Mouse (Mus musculus): Measurements from ENCODE around the gene Vps26a. TPM values are rescaled to one million over a fixed set of nuclear protein-coding genes. Genes with fewer than 3 reads are reported as not detected.

Gene Vps26a
- polyA plus RNA-seq, 1 experiment, result 78.1 TPM

GRCm38 (mm10) chr10:62511528-62511927, 24.9 kb upstream of the Vps26a start:
- TF ChIP-seq CTCF (IDR thresholded peaks at IDR 0.05; ENCODE audit: borderline replicate concordance, insufficient read depth, low read length) (no peak), POLR2A (IDR thresholded peaks at IDR 0.05; ENCODE audit: low read depth, low read length) (no peak)
- no peak overlapping the region for H3K27ac ChIP-seq (ENCODE audit: insufficient read depth, low read length)
- H3K4me3 ChIP-seq (ENCODE audit: insufficient read depth, low read length), result no peak overlapping the region
- H3K4me1 ChIP-seq (ENCODE audit: control insufficient read depth, insufficient read depth, low read length), result no peaks in the 10 kb centered on the region

- H3K4me1 ChIP-seq (ENCODE audit: control insufficient read depth, insufficient read depth, low read length), result no peaks in the 10 kb centered on the region
- TF ChIP-seq CTCF (IDR thresholded peaks at IDR 0.05; ENCODE audit: borderline replicate concordance, insufficient read depth, low read length) (no peak), POLR2A (IDR thresholded peaks at IDR 0.05; ENCODE audit: low read depth, low read length) (no peak)
- no peak overlapping the region for H3K4me3 ChIP-seq (ENCODE audit: insufficient read depth, low read length)
- no peak overlapping the region for H3K27ac ChIP-seq (ENCODE audit: insufficient read depth, low read length)
Observed at GRCm38 (mm10) chr10:62509032-62509656, 22.5 kb upstream of the Vps26a start.

GRCm38 (mm10) chr10:62508459-62508858, 21.9 kb upstream of the Vps26a start:
- H3K27ac ChIP-seq (ENCODE audit: insufficient read depth, low read length), result no peak overlapping the region
- TF ChIP-seq POLR2A (IDR thresholded peaks at IDR 0.05; ENCODE audit: low read depth, low read length) (no peak), CTCF (IDR thresholded peaks at IDR 0.05; ENCODE audit: borderline replicate concordance, insufficient read depth, low read length) (no peak)
- H3K4me3 ChIP-seq (ENCODE audit: insufficient read depth, low read length), result peak overlapping the region; percentile 20
- no peaks in the 10 kb centered on the region for H3K4me1 ChIP-seq (ENCODE audit: control insufficient read depth, insufficient read depth, low read length)

GRCm38 (mm10) chr10:62507591-62508308, 21.1 kb upstream of the Vps26a start:
- H3K4me1 ChIP-seq (ENCODE audit: control insufficient read depth, insufficient read depth, low read length), result no peaks in the 10 kb centered on the region
- H3K4me3 ChIP-seq (ENCODE audit: insufficient read depth, low read length), result peak overlapping the region; percentile 29
- H3K27ac ChIP-seq (ENCODE audit: insufficient read depth, low read length), result no peak overlapping the region
- no peak for TF ChIP-seq CTCF (IDR thresholded peaks at IDR 0.05; ENCODE audit: borderline replicate concordance, insufficient read depth, low read length)
- no peak for TF ChIP-seq POLR2A (IDR thresholded peaks at IDR 0.05; ENCODE audit: low read depth, low read length)

- H3K4me3 ChIP-seq (ENCODE audit: insufficient read depth, low read length), result no peak overlapping the region
- H3K4me1 ChIP-seq (ENCODE audit: control insufficient read depth, insufficient read depth, low read length), result no peaks in the 10 kb centered on the region
- TF ChIP-seq POLR2A (IDR thresholded peaks at IDR 0.05; ENCODE audit: low read depth, low read length) (no peak), CTCF (IDR thresholded peaks at IDR 0.05; ENCODE audit: borderline replicate concordance, insufficient read depth, low read length) (no peak)
- no peak overlapping the region for H3K27ac ChIP-seq (ENCODE audit: insufficient read depth, low read length)
Observed at GRCm38 (mm10) chr10:62507071-62507470, 20.5 kb upstream of the Vps26a start.

GRCm38 (mm10) chr10:62506019-62506556, 19.5 kb upstream of the Vps26a start:
- Histone ChIP-seq H3K27ac (ENCODE audit: insufficient read depth, low read length) (no peak overlapping the region), H3K4me1 (ENCODE audit: control insufficient read depth, insufficient read depth, low read length) (no peaks in the 10 kb centered on the region), H3K4me3 (ENCODE audit: insufficient read depth, low read length) (no peak overlapping the region)
- TF ChIP-seq POLR2A (IDR thresholded peaks at IDR 0.05; ENCODE audit: low read depth, low read length) (no peak), CTCF (IDR thresholded peaks at IDR 0.05; ENCODE audit: borderline replicate concordance, insufficient read depth, low read length) (no peak)

- no peak for TF ChIP-seq CTCF (IDR thresholded peaks at IDR 0.05; ENCODE audit: borderline replicate concordance, insufficient read depth, low read length)
- TF ChIP-seq POLR2A (IDR thresholded peaks at IDR 0.05; ENCODE audit: low read depth, low read length), result no peak
- Histone ChIP-seq H3K4me1 (ENCODE audit: control insufficient read depth, insufficient read depth, low read length) (no peaks in the 10 kb centered on the region), H3K4me3 (ENCODE audit: insufficient read depth, low read length) (no peak overlapping the region), H3K27ac (ENCODE audit: insufficient read depth, low read length) (no peak overlapping the region)
Observed at GRCm38 (mm10) chr10:62505224-62505983, 18.8 kb upstream of the Vps26a start.

GRCm38 (mm10) chr10:62503836-62504628, 17.4 kb upstream of the Vps26a start:
- TF ChIP-seq CTCF (IDR thresholded peaks at IDR 0.05; ENCODE audit: borderline replicate concordance, insufficient read depth, low read length), result no peak
- TF ChIP-seq POLR2A (IDR thresholded peaks at IDR 0.05; ENCODE audit: low read depth, low read length), result no peak
- Histone ChIP-seq H3K4me1 (ENCODE audit: control insufficient read depth, insufficient read depth, low read length) (no peaks in the 10 kb centered on the region), H3K27ac (ENCODE audit: insufficient read depth, low read length) (no peak overlapping the region), H3K4me3 (ENCODE audit: insufficient read depth, low read length) (no peak overlapping the region)

- Histone ChIP-seq H3K4me3 (ENCODE audit: insufficient read depth, low read length) (no peak overlapping the region), H3K27ac (ENCODE audit: insufficient read depth, low read length) (no peak overlapping the region), H3K4me1 (ENCODE audit: control insufficient read depth, insufficient read depth, low read length) (no peaks in the 10 kb centered on the region)
- TF ChIP-seq CTCF (IDR thresholded peaks at IDR 0.05; ENCODE audit: borderline replicate concordance, insufficient read depth, low read length), result no peak
- no peak for TF ChIP-seq POLR2A (IDR thresholded peaks at IDR 0.05; ENCODE audit: low read depth, low read length)
Observed at GRCm38 (mm10) chr10:62503353-62503752, 16.7 kb upstream of the Vps26a start.
